ENCODE assay signal across 10 mouse cellular contexts in the genomic region with DNA sequence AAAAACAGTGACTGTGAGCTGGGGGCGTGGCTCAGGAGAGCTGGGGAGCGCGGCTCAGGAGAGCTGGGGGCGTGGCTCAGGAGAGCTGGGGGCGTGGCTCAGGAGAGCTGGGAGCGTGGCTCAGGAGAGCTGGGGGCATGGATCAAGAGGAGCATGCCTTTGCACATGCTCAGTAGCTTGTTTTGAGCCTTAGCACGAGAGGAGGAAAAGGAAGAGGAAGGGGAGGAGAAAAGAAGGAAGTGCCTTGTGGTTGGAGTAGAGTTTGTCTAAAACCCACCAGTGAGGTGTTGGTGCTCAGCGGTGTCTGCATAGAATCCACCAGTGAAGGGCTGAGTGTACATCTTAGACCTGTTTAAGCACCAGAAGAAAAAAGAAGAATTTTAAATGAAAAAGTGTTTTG. TPM values are rescaled to one million over a fixed set of nuclear protein-coding genes. Genes with fewer than 3 reads are reported as not detected.
A peak's percentile ranks its signal among the peaks of the same experiment; 100 is the strongest.
DNase-seq lines count a peak whose midpoint lies in the region; ATAC-seq and TF ChIP-seq lines count a peak whose summit lies in the region.
"Had no signal": no experiment of that assay in that cellular context is flagged by ENCODE, and none has a peak within 500 bp of the region (broad histone marks: within the 10 kb centered on the region; RNA-seq: fewer than 3 reads in every experiment).

No protein-coding gene starts in this region.

- no peaks in the 10 kb centered on the region for H3K36me3 ChIP-seq in thymus, adult 2 months (ENCODE audit: control insufficient read depth, insufficient read depth, low read length)
- H3K36me3 ChIP-seq in limb, embryonic 14.5 days (ENCODE audit: control insufficient read depth, insufficient read depth, low read length) = no peaks in the 10 kb centered on the region
- no peaks in the 10 kb centered on the region for H3K36me3 ChIP-seq in hindbrain, embryonic 10.5 days
- H3K36me3 ChIP-seq: forebrain, embryonic 12.5 days had no signal

- no peaks in the 10 kb centered on the region for H3K27me3 ChIP-seq in thymus, adult 2 months (ENCODE audit: control insufficient read depth, insufficient read depth, low read length)
- H3K27me3 ChIP-seq in limb, embryonic 14.5 days (ENCODE audit: control insufficient read depth, insufficient read depth, low read length) = no peaks in the 10 kb centered on the region
- no peaks in the 10 kb centered on the region for H3K27me3 ChIP-seq in hindbrain, embryonic 10.5 days (ENCODE audit: insufficient read depth, poor library complexity, severe bottlenecking)
- H3K27me3 ChIP-seq in cerebellum, adult 2 months (ENCODE audit: control insufficient read depth, insufficient read depth, low read length) = no peaks in the 10 kb centered on the region; the same call in 1 of the 2 replicates
- H3K27me3 ChIP-seq: forebrain, embryonic 12.5 days had no signal

- H3K27ac ChIP-seq in thymus, adult 2 months (ENCODE audit: control insufficient read depth, insufficient read depth, low read length) = no peak overlapping the region
- no peak overlapping the region for H3K27ac ChIP-seq in limb, embryonic 14.5 days (replicated peaks; ENCODE audit: low read depth, low read length)
- H3K27ac ChIP-seq in hindbrain, embryonic 10.5 days = no peak overlapping the region
- H3K27ac ChIP-seq in cerebellum, adult 2 months (ENCODE audit: insufficient read depth, low read length) = no peak overlapping the region
- H3K27ac ChIP-seq: forebrain, embryonic 12.5 days had no signal

- TF ChIP-seq POLR2A in thymus, adult 2 months (IDR thresholded peaks at IDR 0.05; ENCODE audit: control insufficient read depth, extremely low read depth, insufficient read depth, low read length, poor library complexity) = no peak
- TF ChIP-seq POLR2A in limb, embryonic 14.5 days (IDR thresholded peaks at IDR 0.05; ENCODE audit: borderline replicate concordance, extremely low read depth, insufficient read depth, insufficient read length) = no peak
- no peak for TF ChIP-seq POLR2A in cerebellum, adult 2 months (IDR thresholded peaks at IDR 0.05; ENCODE audit: borderline replicate concordance, insufficient read depth, low read length)

- TF ChIP-seq CTCF in thymus, adult 2 months (IDR thresholded peaks at IDR 0.05; ENCODE audit: borderline replicate concordance, control insufficient read depth, extremely low read depth, insufficient read depth, low read length, poor library complexity) = no peak
- no peak for TF ChIP-seq CTCF in cerebellum, adult 2 months (IDR thresholded peaks at IDR 0.05; ENCODE audit: borderline replicate concordance, insufficient read depth, low read depth, low read length)

- no peak overlapping the region for H3K9ac ChIP-seq in limb, embryonic 14.5 days (ENCODE audit: low read depth, low read length, severe bottlenecking)
- H3K9ac ChIP-seq: forebrain, embryonic 12.5 days had no signal

- H3K4me1 ChIP-seq in thymus, adult 2 months (replicated peaks; ENCODE audit: control insufficient read depth, insufficient read depth, low read length) = no peaks in the 10 kb centered on the region
- H3K4me1 ChIP-seq in limb, embryonic 14.5 days (ENCODE audit: control insufficient read depth, insufficient read depth, low read length) = peaks cover 6% of the 10 kb centered on the region; the same call in 1 of the 2 replicates
- H3K4me1 ChIP-seq in hindbrain, embryonic 10.5 days (replicated peaks) = peaks cover 18% of the 10 kb centered on the region
- no peaks in the 10 kb centered on the region for H3K4me1 ChIP-seq in cerebellum, adult 2 months (ENCODE audit: control insufficient read depth, insufficient read depth, low read length)

- WGBS in thymus, adult 2 months = 22% methylated on average over 8 of the region's 8 CpGs
- 18% methylated on average over 8 of the region's 8 CpGs for WGBS in limb, embryonic 14.5 days
- 28% methylated on average over 8 of the region's 8 CpGs for WGBS in hindbrain, embryonic 10.5 days
- 41% methylated on average over 8 of the region's 8 CpGs for WGBS in cerebellum, adult 2 months

- ATAC-seq in limb, embryonic 14.5 days (ENCODE audit: low FRiP score, low read depth) = no peak
- ATAC-seq: inflammation-experienced regulatory T-cells, adult 6 months had no signal

- DNase-seq in thymus, postnatal 4 days = peak; percentile 20
- no peak for DNase-seq in thymus, adult 2 months
- peak; percentile 17 for DNase-seq in c-Kit-positive CD71-positive TER-119-positive erythroid progenitor cells, embryonic 14.5 days (ENCODE audit: low spot score)
- DNase-seq in limb, embryonic 14.5 days (ENCODE audit: low spot score) = peak; percentile 6
- no peak for DNase-seq in gastrocnemius, postnatal 4 days (ENCODE audit: low spot score in 2 of 2)
- DNase-seq in hindbrain, embryonic 10.5 days (ENCODE audit: low spot score) = no peak
- DNase-seq in cerebellum, adult 2 months = no peak
- DNase-seq: layer of hippocampus, adult 9-11 months had no signal

- no peak overlapping the region for H3K4me3 ChIP-seq in thymus, adult 2 months (ENCODE audit: control insufficient read depth, insufficient read depth, low read length)
- H3K4me3 ChIP-seq in limb, embryonic 14.5 days (replicated peaks; ENCODE audit: low read length) = no peak overlapping the region
- H3K4me3 ChIP-seq in hindbrain, embryonic 10.5 days = no peak overlapping the region
- no peak overlapping the region for H3K4me3 ChIP-seq in cerebellum, adult 2 months (replicated peaks; ENCODE audit: insufficient read depth, low read depth, low read length)
- H3K4me3 ChIP-seq: forebrain, embryonic 12.5 days had no signal

- H3K4me2 ChIP-seq in limb, embryonic 14.5 days (replicated peaks; ENCODE audit: low read depth, low read length, severe bottlenecking) = no peak overlapping the region
- H3K4me2 ChIP-seq: forebrain, embryonic 12.5 days had no signal

- H3K9me3 ChIP-seq in limb, embryonic 14.5 days (ENCODE audit: control insufficient read depth, low read length) = no peaks in the 10 kb centered on the region
- no peaks in the 10 kb centered on the region for H3K9me3 ChIP-seq in hindbrain, embryonic 10.5 days
- H3K9me3 ChIP-seq: forebrain, embryonic 12.5 days had no signal

RNA-seq across cellular contexts. Expression of a gene that starts 41.0 kb away (rescaled TPM):
- polyA plus RNA-seq in thymus, adult 2 months (2012; rRNA removed) = 7.4 and 8.1 TPM in 2 replicates
- polyA plus RNA-seq in limb, embryonic 14.5 days (2012; rRNA removed) = 15.2 and 21.6 TPM in 2 replicates
- polyA plus RNA-seq in limb, embryonic 14.5 days (2014; fragmentation: Nextera tagmentation; extraction: Ambion mirVana) = 6.9 and 7.1 TPM in 2 replicates
- 1 to 10 TPM; 7.9 to 8.8 TPM for total RNA-seq in gastrocnemius, postnatal 4 days (2021)
- polyA plus RNA-seq in hindbrain, embryonic 10.5 days (2016; fragmentation: Nextera tagmentation; extraction: Ambion mirVana) = 3.9 and 5.0 TPM in 2 replicates
- polyA plus RNA-seq in cerebellum, adult 2 months (2012; rRNA removed) = 50.3 and 57.7 TPM in 2 replicates
- polyA plus RNA-seq: inflammation-experienced regulatory T-cells, adult 6 months had no signal

Comparison
In these comparisons a context has a peak if more than half of its experiments do, and no peak if none do; other contexts are left out.
1. DNase-seq: peak in thymus, postnatal 4 days (single experiment), c-Kit-positive CD71-positive TER-119-positive erythroid progenitor cells, embryonic 14.5 days (single experiment) and limb, embryonic 14.5 days (single experiment); none in thymus, adult 2 months (single experiment), gastrocnemius, postnatal 4 days (0 of 2), hindbrain, embryonic 10.5 days (single experiment) and cerebellum, adult 2 months (0 of 2).